Mouse (Mus musculus): ENCODE results near the gene Zfp617. TPM values are rescaled to one million over a fixed set of nuclear protein-coding genes. Genes with fewer than 3 reads are reported as not detected.

The Zfp617 gene
- polyA plus RNA-seq, 1 experiment from 2014 or later: 39.1 TPM

Other genes with a start within 250 kb of the Zfp617 start
- gene Unc13a, start 236.9 kb upstream of the Zfp617 start, polyA plus RNA-seq (2015; fragmentation: Nextera tagmentation; extraction: Ambion mirVana): 17.1 and 18.5 TPM in 2 replicates
- gene Jak3, start 232.3 kb upstream of the Zfp617 start, polyA plus RNA-seq (2015; fragmentation: Nextera tagmentation; extraction: Ambion mirVana): 2.5 and 2.7 TPM in 2 replicates
- 0.70 and 0.79 TPM in 2 replicates for gene Insl3, start 219.4 kb upstream of the Zfp617 start, polyA plus RNA-seq (2015; fragmentation: Nextera tagmentation; extraction: Ambion mirVana)
- 0.28 and 0.31 TPM in 2 replicates for gene B3gnt3, start 206.8 kb upstream of the Zfp617 start, polyA plus RNA-seq (2015; fragmentation: Nextera tagmentation; extraction: Ambion mirVana)
- 63.9 and 65.5 TPM in 2 replicates for gene Fcho1, start 182.9 kb upstream of the Zfp617 start, polyA plus RNA-seq (2015; fragmentation: Nextera tagmentation; extraction: Ambion mirVana)
- gene Zfp709, start 26.6 kb upstream of the Zfp617 start, polyA plus RNA-seq (2015; fragmentation: Nextera tagmentation; extraction: Ambion mirVana): 7.7 and 8.1 TPM in 2 replicates
- gene Zfp882, start within 50 bp of the Zfp617 start, polyA plus RNA-seq (2015; fragmentation: Nextera tagmentation; extraction: Ambion mirVana): 19.8 and 21.4 TPM in 2 replicates
- gene Zfp961, start 42.4 kb downstream of the Zfp617 start, polyA plus RNA-seq (2015; fragmentation: Nextera tagmentation; extraction: Ambion mirVana): 16.5 and 18.8 TPM in 2 replicates
- gene Cyp4f18, start 101.0 kb downstream of the Zfp617 start, polyA plus RNA-seq (2015; fragmentation: Nextera tagmentation; extraction: Ambion mirVana): 0.35 and 0.92 TPM in 2 replicates
- not detected in 2 replicates for gene Olfr372, start 132.6 kb downstream of the Zfp617 start, polyA plus RNA-seq (2015; fragmentation: Nextera tagmentation; extraction: Ambion mirVana)
- 0.05 TPM in 1 of 2 replicates, not detected in the other for gene Olfr373, start 174.5 kb downstream of the Zfp617 start, polyA plus RNA-seq (2015; fragmentation: Nextera tagmentation; extraction: Ambion mirVana)
- gene Olfr374, start 198.4 kb downstream of the Zfp617 start, polyA plus RNA-seq (2015; fragmentation: Nextera tagmentation; extraction: Ambion mirVana): not detected in 2 replicates
- gene Tpm4, start 226.3 kb downstream of the Zfp617 start, polyA plus RNA-seq (2015; fragmentation: Nextera tagmentation; extraction: Ambion mirVana): 239 and 247 TPM in 2 replicates